Comparison of ENCODE assay signal across 9 mouse cellular contexts in genomic region chr2:166152734-166153398, GRCm38 (mm10). TPM values are rescaled to one million over a fixed set of nuclear protein-coding genes. Genes with fewer than 3 reads are reported as not detected.
A peak's percentile ranks its signal among the peaks of the same experiment; 100 is the strongest.
DNase-seq lines count a peak whose midpoint lies in the region; ATAC-seq lines count a peak whose summit lies in the region.
"Had no signal": no experiment of that assay in that cellular context is flagged by ENCODE, and none has a peak within 500 bp of the region (broad histone marks: within the 10 kb centered on the region; RNA-seq: fewer than 3 reads in every experiment).

No protein-coding gene starts in this region.

- H3K4me3 ChIP-seq in lung, embryonic 15.5 days = no peak overlapping the region; the same call in 1 of the 2 replicates
- H3K4me3 ChIP-seq in forebrain, embryonic 14.5 days (ENCODE audit: low read depth, low read length) = no peak overlapping the region
- H3K4me3 ChIP-seq in limb, embryonic 11.5 days (ENCODE audit: low read depth, low read length) = peak overlapping the region; percentile 87
- peak overlapping the region; percentile 75 for H3K4me3 ChIP-seq in stomach, embryonic 16.5 days (replicated peaks; ENCODE audit: low read length)
- H3K4me3 ChIP-seq: erythroblast, embryonic 14.5 days had no signal

- no peaks in the 10 kb centered on the region for H3K9me3 ChIP-seq in lung, embryonic 15.5 days
- H3K9me3 ChIP-seq in forebrain, embryonic 14.5 days (replicated peaks; ENCODE audit: control insufficient read depth, low read length) = no peaks in the 10 kb centered on the region
- H3K9me3 ChIP-seq in limb, embryonic 11.5 days (ENCODE audit: control insufficient read depth, low read length) = no peaks in the 10 kb centered on the region
- no peaks in the 10 kb centered on the region for H3K9me3 ChIP-seq in stomach, embryonic 16.5 days (replicated peaks; ENCODE audit: control insufficient read depth, low read length)

- H3K4me2 ChIP-seq in lung, embryonic 15.5 days = peak overlapping the region; percentile 98
- peak overlapping the region; percentile 98 for H3K4me2 ChIP-seq in forebrain, embryonic 14.5 days (ENCODE audit: low read length)
- peak overlapping the region; percentile 92 for H3K4me2 ChIP-seq in limb, embryonic 11.5 days (ENCODE audit: low read depth, severe bottlenecking)
- H3K4me2 ChIP-seq in stomach, embryonic 16.5 days (ENCODE audit: low read depth, low read length) = peak overlapping the region; percentile 94

- H3K4me1 ChIP-seq in lung, embryonic 15.5 days = peaks cover 65% of the 10 kb centered on the region
- peaks cover 44% of the 10 kb centered on the region for H3K4me1 ChIP-seq in forebrain, embryonic 14.5 days (ENCODE audit: control insufficient read depth, insufficient read depth, low read length)
- peaks cover 76% of the 10 kb centered on the region for H3K4me1 ChIP-seq in limb, embryonic 11.5 days (ENCODE audit: control insufficient read depth, insufficient read depth, low read length)
- peaks cover 59% of the 10 kb centered on the region for H3K4me1 ChIP-seq in stomach, embryonic 16.5 days (ENCODE audit: control insufficient read depth, insufficient read depth, low read length)

- H3K36me3 ChIP-seq in lung, embryonic 15.5 days = no peaks in the 10 kb centered on the region
- no peaks in the 10 kb centered on the region for H3K36me3 ChIP-seq in forebrain, embryonic 14.5 days (ENCODE audit: control insufficient read depth, insufficient read depth, low read length)
- no peaks in the 10 kb centered on the region for H3K36me3 ChIP-seq in limb, embryonic 11.5 days (ENCODE audit: control insufficient read depth, insufficient read depth, low read length)
- H3K36me3 ChIP-seq in stomach, embryonic 16.5 days (ENCODE audit: control insufficient read depth, insufficient read depth, low read length) = no peaks in the 10 kb centered on the region

- WGBS in lung, embryonic 15.5 days = 52% methylated on average over 11 of the region's 11 CpGs
- 51% methylated on average over 11 of the region's 11 CpGs for WGBS in forebrain, embryonic 14.5 days
- 34% methylated on average over 11 of the region's 11 CpGs for WGBS in limb, embryonic 11.5 days
- WGBS in stomach, embryonic 16.5 days = 51% methylated on average over 11 of the region's 11 CpGs

- DNase-seq in lung, postnatal 10 days = no peak
- no peak for DNase-seq in forebrain, embryonic 14.5 days (ENCODE audit: low spot score)
- no peak for DNase-seq in limb, embryonic 11.5 days (ENCODE audit: low spot score)
- DNase-seq in cerebellum, adult 11 months = no peak
- DNase-seq: thymus, postnatal 4 days had no signal

- no peak overlapping the region for H3K27ac ChIP-seq in lung, embryonic 15.5 days
- no peak overlapping the region for H3K27ac ChIP-seq in forebrain, embryonic 14.5 days (ENCODE audit: low read depth, low read length)
- peak overlapping the region; percentile 99; the same call in 1 of the 2 replicates for H3K27ac ChIP-seq in limb, embryonic 11.5 days (replicated peaks; ENCODE audit: low read depth, low read length)
- H3K27ac ChIP-seq in stomach, embryonic 16.5 days (ENCODE audit: low read length) = peak overlapping the region; percentile 94

- H3K9ac ChIP-seq in lung, embryonic 15.5 days = no peak overlapping the region
- H3K9ac ChIP-seq in forebrain, embryonic 14.5 days (ENCODE audit: low read length) = no peak overlapping the region; the same call in 1 of the 2 replicates
- peak overlapping the region; percentile 32; the same call in 1 of the 2 replicates for H3K9ac ChIP-seq in limb, embryonic 11.5 days (ENCODE audit: low read length)
- H3K9ac ChIP-seq in stomach, embryonic 16.5 days (ENCODE audit: low read length) = peak overlapping the region; percentile 91

- H3K27me3 ChIP-seq in lung, embryonic 15.5 days = peaks cover 32% of the 10 kb centered on the region; the same call in 1 of the 2 replicates
- peaks cover 15% of the 10 kb centered on the region for H3K27me3 ChIP-seq in forebrain, embryonic 14.5 days (replicated peaks; ENCODE audit: control insufficient read depth, insufficient read depth, low read length)
- H3K27me3 ChIP-seq in limb, embryonic 11.5 days (ENCODE audit: control insufficient read depth, insufficient read depth, low read length) = no peaks in the 10 kb centered on the region
- H3K27me3 ChIP-seq in stomach, embryonic 16.5 days (ENCODE audit: control insufficient read depth, insufficient read depth, low read length) = no peaks in the 10 kb centered on the region

- no peak for ATAC-seq in lung, embryonic 15.5 days (ENCODE audit: borderline replicate concordance, extremely low read depth, low FRiP score, low TSS enrichment)
- no peak for ATAC-seq in forebrain, embryonic 14.5 days
- no peak for ATAC-seq in limb, embryonic 11.5 days (ENCODE audit: insufficient number of reproducible peaks, low FRiP score, low TSS enrichment, low read depth)
- no peak for ATAC-seq in stomach, embryonic 16.5 days (ENCODE audit: insufficient read depth, low FRiP score)
- no peak for ATAC-seq in frontal cortex, adult (ENCODE audit: low TSS enrichment)

RNA-seq across cellular contexts. Expression of gene Sulf2, which starts 2.6 kb away (rescaled TPM):
- polyA plus RNA-seq in lung, embryonic 15.5 days (2015; fragmentation: Nextera tagmentation; extraction: Ambion mirVana) = 40.2 and 46.6 TPM in 2 replicates
- 33.2 and 40.1 TPM in 2 replicates for polyA plus RNA-seq in forebrain, embryonic 14.5 days (2014; fragmentation: Nextera tagmentation; extraction: Ambion mirVana)
- 193 and 210 TPM in 2 replicates for polyA plus RNA-seq in limb, embryonic 11.5 days (2014; fragmentation: Nextera tagmentation; extraction: Ambion mirVana)
- polyA plus RNA-seq in stomach, embryonic 16.5 days (2015; fragmentation: Nextera tagmentation; extraction: Ambion mirVana) = 119 and 124 TPM in 2 replicates

Comparison
In these comparisons a context has a peak if more than half of its experiments do, and no peak if none do; other contexts are left out.
1. H3K27ac ChIP-seq: peak in limb, embryonic 11.5 days (single experiment) and stomach, embryonic 16.5 days (single experiment); none in lung, embryonic 15.5 days (single experiment) and forebrain, embryonic 14.5 days (single experiment).
2. H3K4me3 ChIP-seq: peak in limb, embryonic 11.5 days (single experiment) and stomach, embryonic 16.5 days (single experiment); none in lung, embryonic 15.5 days (single experiment) and forebrain, embryonic 14.5 days (single experiment).
3. H3K9ac ChIP-seq: peak in limb, embryonic 11.5 days (single experiment) and stomach, embryonic 16.5 days (single experiment); none in lung, embryonic 15.5 days (single experiment) and forebrain, embryonic 14.5 days (single experiment).
4. Peak in every context shown above with its lines, with median percentiles within 50 percentile points of each other: H3K4me2 ChIP-seq.